Mouse (Mus musculus) liver, adult (tissue): ENCODE measurements at regions not wholly inside any gene's neighbourhood (a gene's known extent, or its start where the extent isn't known, plus 50 kb on each side); places are given as distances from the start of the nearest gene placed in this dataset.

Experiments
- GATA4 ChIP-seq: IDR thresholded peaks from 2 replicates; pipeline ENCODE4 v1.6.1; 2014; ENCODE audit warnings: mild to moderate bottlenecking, low read length; ENCODE audit not compliant: insufficient replicate concordance

- no peak for TF ChIP-seq GATA4
These were observed 243.5 kb upstream of the Gm10131 start for GRCm38 (mm10) chr8:34355059-34355458.

GRCm38 (mm10) chr8:34353140-34353855 lies 241.8 kb upstream of the Gm10131 start:
- no peak for TF ChIP-seq GATA4

GRCm38 (mm10) chr8:34334851-34335250 lies 223.3 kb upstream of the Gm10131 start:
- TF ChIP-seq GATA4, result no peak

DNA sequence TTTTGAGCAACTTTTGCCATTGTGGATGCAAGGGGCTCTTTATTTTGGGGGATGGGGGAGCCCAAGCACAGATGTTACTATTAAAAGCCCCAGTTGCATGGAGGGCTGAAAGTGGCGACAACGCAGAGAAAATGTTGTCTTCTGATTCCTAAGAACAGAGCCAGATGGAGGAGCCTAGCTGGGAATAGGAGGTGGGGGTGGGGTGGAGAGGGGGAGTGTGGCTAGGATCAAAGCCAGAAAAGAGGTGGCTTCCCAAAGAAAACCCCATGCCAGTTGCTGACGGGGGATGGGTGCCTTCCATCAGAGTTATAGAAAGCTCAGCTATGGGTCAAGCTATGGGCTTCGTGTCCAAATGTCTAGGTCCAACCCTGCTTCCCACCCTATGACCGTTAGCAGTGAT lies 220.1 kb upstream of the Gm10131 start:
- no peak for TF ChIP-seq GATA4

GRCm38 (mm10) chr8:34326614-34326965 lies 215.1 kb upstream of the Gm10131 start:
- TF ChIP-seq GATA4, result no peak

DNA sequence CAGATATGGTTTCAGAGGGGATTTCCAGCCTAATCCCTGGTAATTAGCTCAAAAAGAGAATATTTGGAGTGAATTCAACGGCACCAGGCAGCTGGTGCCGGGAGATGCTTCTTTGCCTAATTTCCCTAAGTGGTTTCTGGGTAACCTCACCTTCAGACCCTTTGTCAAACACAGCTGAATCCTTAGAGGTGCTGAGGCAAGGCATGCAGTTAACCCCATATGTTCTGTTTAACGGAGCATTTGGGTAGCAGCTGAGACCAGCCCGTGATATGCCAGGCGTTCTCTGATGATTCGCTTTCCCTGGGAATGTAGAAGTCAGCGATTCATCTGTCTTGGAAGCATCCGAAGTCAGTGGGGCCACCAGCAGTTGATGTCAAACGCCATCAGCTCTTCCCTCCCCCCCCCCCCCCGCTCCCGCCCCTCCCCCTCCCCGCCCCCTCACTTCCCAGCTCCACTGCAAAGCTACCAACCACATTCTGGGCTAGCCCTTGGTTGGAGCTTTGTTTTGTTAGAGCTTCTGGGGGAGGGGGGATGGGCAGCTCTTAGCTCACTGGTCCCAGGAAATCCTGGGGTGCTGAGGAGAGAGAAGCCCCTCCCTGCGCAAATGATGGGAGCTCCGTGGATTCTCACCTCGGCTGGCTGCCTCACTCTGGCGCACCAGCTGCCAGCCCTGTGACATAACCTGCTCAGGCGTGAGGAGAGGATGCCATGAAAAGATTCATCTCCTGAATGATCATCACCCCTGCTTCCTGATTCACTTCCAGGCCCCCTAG lies 214.5 kb upstream of the Gm10131 start:
- TF ChIP-seq GATA4, result no peak

DNA sequence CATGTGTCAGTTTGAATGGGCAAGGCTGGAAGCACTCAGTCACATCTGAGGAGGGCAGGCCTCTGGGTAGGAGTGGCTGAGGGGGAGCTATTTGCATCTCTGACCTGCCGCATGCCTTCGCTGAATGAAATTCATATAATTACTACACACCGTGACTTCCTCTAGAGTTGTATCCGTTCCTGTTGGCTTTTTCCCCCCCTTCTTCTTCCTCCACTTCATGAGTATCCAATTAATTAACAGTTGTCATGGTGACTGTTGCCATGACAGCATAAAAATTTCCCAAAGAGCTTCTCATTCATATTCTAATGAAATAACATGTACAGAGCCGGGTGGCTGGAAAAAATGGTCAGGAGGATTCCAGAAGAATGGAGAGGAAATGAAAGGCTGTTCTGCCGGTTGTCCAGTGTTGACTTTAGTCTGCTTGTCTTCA lies 208.6 kb upstream of the Gm10131 start:
- TF ChIP-seq GATA4, result no peak

GRCm38 (mm10) chr8:34319719-34320118 lies 208.2 kb upstream of the Gm10131 start:
- TF ChIP-seq GATA4, result no peak

DNA sequence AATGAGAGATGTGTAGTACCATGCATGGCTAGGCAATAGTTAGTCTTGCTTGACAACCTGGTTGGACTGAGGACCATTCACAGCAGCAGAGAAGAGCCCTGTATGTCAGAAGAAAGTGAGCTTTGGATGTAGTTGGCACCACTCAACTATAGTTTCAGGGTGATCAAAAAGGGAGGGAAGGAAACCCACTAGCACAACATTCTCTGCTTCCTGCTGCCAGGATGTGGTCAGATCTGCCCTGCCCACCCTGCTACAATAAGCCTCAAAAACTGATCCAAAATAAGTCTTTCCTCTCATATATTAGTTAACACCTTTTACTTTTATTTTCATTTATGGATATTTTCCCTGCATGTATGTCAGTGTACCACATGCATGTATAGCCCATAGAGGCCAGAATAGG lies 203.7 kb upstream of the Gm10131 start:
- TF ChIP-seq GATA4, result no peak

DNA sequence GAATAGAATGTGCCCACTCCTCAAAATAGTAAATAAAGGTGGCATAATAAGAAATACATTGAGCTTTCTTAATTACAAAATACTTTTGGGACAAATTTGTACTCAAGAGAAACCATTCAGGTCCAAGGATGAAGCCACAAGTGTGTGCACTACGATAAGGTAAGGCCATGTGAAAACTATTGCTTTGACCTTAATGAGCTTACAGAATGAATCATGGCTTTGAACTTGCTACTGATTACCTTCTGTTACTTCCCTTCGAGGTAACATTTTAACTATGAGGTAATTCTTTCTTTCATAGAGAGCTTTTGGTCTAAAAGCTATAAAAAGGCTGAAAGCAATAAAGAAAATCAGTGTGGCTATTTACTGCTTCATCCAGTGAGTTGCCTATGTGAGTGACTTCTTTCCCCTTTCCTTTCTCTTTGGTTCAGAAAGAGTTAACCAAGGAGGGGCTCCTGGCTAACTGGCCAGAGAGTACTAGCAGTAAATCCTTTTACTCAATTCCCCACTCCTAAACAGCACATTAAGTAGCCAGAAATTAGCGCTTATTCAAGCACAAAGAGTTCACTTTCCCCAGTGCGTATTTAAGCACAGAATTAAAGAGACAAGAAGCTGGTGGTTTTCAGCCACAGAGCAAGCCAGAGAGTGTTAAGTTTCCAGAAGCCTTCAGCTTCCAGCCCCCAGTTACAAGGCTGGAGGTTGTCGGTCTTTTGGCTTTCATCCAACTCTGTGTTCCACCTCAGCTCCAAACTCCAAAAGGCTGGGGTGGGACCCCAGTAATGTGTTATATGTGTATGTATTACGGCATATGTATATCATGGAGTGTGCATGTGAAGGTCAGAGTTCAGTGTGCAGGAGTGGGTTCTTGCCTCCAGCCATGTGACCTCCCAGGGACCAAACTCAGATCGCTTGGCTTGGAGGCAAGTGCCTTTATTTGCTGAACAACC lies 194.3 kb upstream of the Gm10131 start:
- TF ChIP-seq GATA4, result no peak

- TF ChIP-seq GATA4, result no peak
These were observed 192.3 kb upstream of the Gm10131 start for GRCm38 (mm10) chr8:34303815-34304214.

DNA sequence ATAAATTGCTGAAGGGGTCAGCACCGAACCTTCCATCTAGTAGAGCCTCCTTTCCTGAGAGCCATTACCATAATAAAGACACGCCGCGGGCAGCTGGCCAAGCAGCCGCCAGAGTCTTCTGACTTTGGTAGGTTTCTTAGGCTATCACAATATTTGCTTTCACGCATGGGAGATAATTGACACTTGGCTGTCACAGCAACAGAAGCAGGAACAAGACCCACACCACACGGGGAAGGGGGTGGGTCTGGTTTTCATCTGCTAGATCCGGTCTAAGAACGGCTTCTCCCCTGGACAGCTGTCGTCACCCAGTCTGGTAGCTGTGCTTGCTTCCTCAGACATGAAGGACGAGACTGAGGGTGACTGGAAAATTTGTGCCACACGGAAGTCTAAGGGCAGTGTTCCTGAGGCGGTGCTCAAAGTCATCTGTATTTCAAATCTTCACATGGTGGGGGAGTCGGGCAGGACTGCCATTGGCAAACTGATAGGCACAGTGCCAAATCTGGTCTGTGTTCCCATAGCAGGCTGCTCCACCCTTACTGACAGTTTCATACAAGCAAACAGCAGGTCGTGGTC lies 188.9 kb upstream of the Gm10131 start:
- TF ChIP-seq GATA4, result no peak

DNA sequence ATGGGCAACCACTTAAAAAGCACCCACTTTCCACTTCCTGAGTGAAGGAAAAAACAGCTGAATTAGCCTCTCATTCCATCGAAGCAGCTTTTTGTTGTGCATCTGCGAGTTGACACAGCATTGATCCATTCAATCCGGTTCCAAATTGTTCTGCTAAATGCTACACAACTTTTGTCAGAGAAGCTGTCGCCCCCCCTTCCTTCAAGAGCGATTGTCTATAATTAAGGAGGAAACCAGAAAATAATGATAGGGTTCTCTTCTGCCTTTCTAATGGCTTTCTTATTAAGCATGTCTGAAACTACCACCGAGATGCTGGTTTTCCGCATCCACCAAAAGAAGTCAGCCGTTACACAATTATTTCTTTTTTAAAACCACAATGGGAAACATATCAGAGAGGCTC lies 183.2 kb upstream of the Gm10131 start:
- TF ChIP-seq GATA4, result no peak

GRCm38 (mm10) chr8:34290670-34291069 lies 179.1 kb upstream of the Gm10131 start:
- no peak for TF ChIP-seq GATA4

DNA sequence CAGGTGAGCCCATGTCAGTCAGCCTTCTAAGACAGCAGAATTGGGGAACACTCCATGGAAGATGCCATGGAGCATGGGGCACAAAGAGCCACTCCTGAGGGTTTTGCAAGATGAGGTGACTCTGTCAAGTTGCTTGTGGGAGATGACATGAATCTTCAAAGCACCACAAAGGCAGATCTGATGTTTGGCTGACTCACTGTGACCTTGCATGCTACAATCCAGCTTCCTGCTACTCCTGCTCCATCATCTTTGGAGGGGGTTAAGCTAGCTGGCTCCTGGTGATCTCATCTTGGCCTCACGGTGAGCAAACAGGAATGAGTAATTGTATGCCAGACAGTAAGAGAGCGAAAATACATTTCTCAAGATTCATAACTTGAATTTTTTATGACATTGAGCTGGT lies 176.3 kb upstream of the Gm10131 start:
- TF ChIP-seq GATA4, result no peak

GRCm38 (mm10) chr8:34284576-34284975 lies 173.0 kb upstream of the Gm10131 start:
- no peak for TF ChIP-seq GATA4

GRCm38 (mm10) chr8:34280433-34280832 lies 168.9 kb upstream of the Gm10131 start:
- no peak for TF ChIP-seq GATA4
